ENCODE assay signal across 29 mouse cellular contexts in genomic region chr13:29407619-29408018, GRCm38 (mm10).
DNase-seq lines count a peak whose midpoint lies in the region; ATAC-seq and TF ChIP-seq lines count a peak whose summit lies in the region.
"Had no signal": no experiment of that assay in that cellular context is flagged by ENCODE, and none has a peak within 500 bp of the region (broad histone marks: within the 10 kb centered on the region; RNA-seq: fewer than 3 reads in every experiment).

No protein-coding gene starts in this region.

- intact Hi-C loops in gastrocnemius, adult 2 months (cut with DNase I): no loop called here

- ATAC-seq in limb, embryonic 11.5 days (ENCODE audit: insufficient number of reproducible peaks, low FRiP score, low TSS enrichment, low read depth): peak; percentile 64
- no peak for ATAC-seq in intestine, embryonic 16.5 days
- ATAC-seq: forebrain, embryonic 15.5 days; midbrain, embryonic 16.5 days had no signal

- no peak overlapping the region for H3K9ac ChIP-seq in limb, embryonic 11.5 days (ENCODE audit: low read length)
- H3K9ac ChIP-seq in intestine, embryonic 16.5 days (ENCODE audit: low read depth, low read length): no peak overlapping the region
- H3K9ac ChIP-seq: forebrain, embryonic 15.5 days; hindbrain, embryonic 14.5 days; kidney, embryonic 15.5 days; lung, embryonic 15.5 days had no signal

- TF ChIP-seq CTCF in gastrocnemius, adult 2 months (IDR thresholded peaks at IDR 0.05): no peak

- H3K4me1 ChIP-seq in limb, embryonic 11.5 days (ENCODE audit: control insufficient read depth, insufficient read depth, low read length): peaks cover 38% of the 10 kb centered on the region
- H3K4me1 ChIP-seq in intestine, embryonic 16.5 days (ENCODE audit: control insufficient read depth, insufficient read depth, low read length): no peaks in the 10 kb centered on the region
- H3K4me1 ChIP-seq: lung, embryonic 15.5 days had no signal

- H3K9me3 ChIP-seq in limb, embryonic 11.5 days (ENCODE audit: control insufficient read depth, low read length): no peaks in the 10 kb centered on the region
- H3K9me3 ChIP-seq in intestine, embryonic 16.5 days (ENCODE audit: control insufficient read depth, low read length): no peaks in the 10 kb centered on the region
- H3K9me3 ChIP-seq: forebrain, embryonic 10.5 days; forebrain, embryonic 15.5 days; kidney, embryonic 15.5 days; lung, embryonic 15.5 days had no signal

- no peak overlapping the region for H3K4me3 ChIP-seq in limb, embryonic 11.5 days (ENCODE audit: low read depth, low read length)
- no peak overlapping the region for H3K4me3 ChIP-seq in intestine, embryonic 16.5 days (ENCODE audit: low read length)
- H3K4me3 ChIP-seq in gastrocnemius, adult 2 months: no peak overlapping the region
- H3K4me3 ChIP-seq: forebrain, embryonic 10.5 days; forebrain, embryonic 15.5 days; kidney, embryonic 15.5 days; lung, embryonic 15.5 days had no signal

- 38% methylated on average over 1 of the region's 1 CpGs for WGBS in limb, embryonic 11.5 days
- 92% methylated on average over 1 of the region's 1 CpGs for WGBS in intestine, embryonic 16.5 days

- H3K27me3 ChIP-seq in limb, embryonic 11.5 days (ENCODE audit: control insufficient read depth, insufficient read depth, low read length): no peaks in the 10 kb centered on the region
- H3K27me3 ChIP-seq in intestine, embryonic 16.5 days (replicated peaks; ENCODE audit: control insufficient read depth, insufficient read depth, low read length): no peaks in the 10 kb centered on the region
- H3K27me3 ChIP-seq: CH12.LX; forebrain, embryonic 15.5 days; kidney, embryonic 15.5 days; lung, embryonic 15.5 days had no signal

- H3K4me2 ChIP-seq in limb, embryonic 11.5 days (ENCODE audit: low read depth, severe bottlenecking): no peak overlapping the region
- no peak overlapping the region for H3K4me2 ChIP-seq in intestine, embryonic 16.5 days (ENCODE audit: low read depth, low read length)
- H3K4me2 ChIP-seq: forebrain, embryonic 15.5 days; hindbrain, embryonic 14.5 days; kidney, embryonic 15.5 days; liver, embryonic 11.5 days; lung, embryonic 15.5 days; midbrain, embryonic 11.5 days had no signal

- no peaks in the 10 kb centered on the region for H3K36me3 ChIP-seq in limb, embryonic 11.5 days (ENCODE audit: control insufficient read depth, insufficient read depth, low read length)
- no peaks in the 10 kb centered on the region for H3K36me3 ChIP-seq in intestine, embryonic 16.5 days (ENCODE audit: control insufficient read depth, insufficient read depth, low read length)
- H3K36me3 ChIP-seq: forebrain, embryonic 10.5 days; forebrain, embryonic 15.5 days; kidney, embryonic 15.5 days; lung, embryonic 15.5 days had no signal

- DNase-seq in embryo, embryonic 11 days: peak; percentile 21
- DNase-seq in embryo, embryonic 10.5 days (ENCODE audit: low spot score): no peak
- DNase-seq in retina, postnatal 1 day: peak; percentile 46
- DNase-seq in retina, embryonic 14.5 days (ENCODE audit: low spot score): no peak
- DNase-seq in limb, embryonic 11.5 days (ENCODE audit: low spot score): no peak
- DNase-seq in gastrocnemius, adult 2 months: no peak
- no peak for DNase-seq in frontal cortex, postnatal 10 days (ENCODE audit: low spot score in 2 of 2)
- DNase-seq: adrenal gland, postnatal 10 days; cerebellum, adult 11-12 months; cerebellum, adult 9-11 months; gastrocnemius, postnatal 25 days; heart, adult 11 months; heart, postnatal 36 days; kidney, adult 11 months; kidney, postnatal 36 days; right cerebral cortex, postnatal 4 days; thymus, adult 18-20 months; thymus, postnatal 25 days had no signal

- peak overlapping the region; percentile 68; the same call in 1 of the 2 replicates for H3K27ac ChIP-seq in limb, embryonic 11.5 days (replicated peaks; ENCODE audit: low read depth, low read length)
- no peak overlapping the region for H3K27ac ChIP-seq in intestine, embryonic 16.5 days (ENCODE audit: low read length)
- no peak overlapping the region for H3K27ac ChIP-seq in gastrocnemius, adult 2 months
- H3K27ac ChIP-seq: forebrain, embryonic 15.5 days; hindbrain, embryonic 14.5 days; kidney, embryonic 15.5 days; lung, embryonic 15.5 days; stomach, postnatal 0 days had no signal

Comparison
In these comparisons a context has a peak if more than half of its experiments do, and no peak if none do; other contexts are left out.
1. DNase-seq: peak in embryo, embryonic 11 days (single experiment) and retina, postnatal 1 day (single experiment); none in embryo, embryonic 10.5 days (single experiment), retina, embryonic 14.5 days (single experiment), limb, embryonic 11.5 days (single experiment), gastrocnemius, adult 2 months (single experiment) and frontal cortex, postnatal 10 days (0 of 2).